Mouse (Mus musculus) liver, embryonic 11.5 days (tissue): ENCODE measurements around the gene Atp6v1a. TPM values are rescaled to one million over a fixed set of nuclear protein-coding genes. Genes with fewer than 3 reads are reported as not detected.
A peak's percentile ranks its signal among the peaks of the same experiment; 100 is the strongest.

Experiments used
- ATAC-seq: fragments of 200-750 bp; cut with Nextera tagmentation; replicated peaks from 2 replicates; pipeline ENCODE4 v1.8.0; 2017; ENCODE audit warnings: moderate number of reproducible peaks, mild to moderate bottlenecking, moderate TSS enrichment, moderate library complexity; ENCODE audit not compliant: low FRiP score
- DNase-seq: peaks from one replicate; pipeline ENCODE4 v3.0.0-alpha.2; 2017; ENCODE audit warnings: low spot score
- H3K27ac ChIP-seq: fragments of 300-500 bp; sonication (generic); 2 replicates; pipeline ENCODE4 v1.5.1; 2014; ENCODE audit warnings: mild to moderate bottlenecking, low read depth, low read length, control low read depth
- H3K27me3 ChIP-seq: fragments of 300-500 bp; sonication (generic); replicated peaks from 2 replicates; pipeline ENCODE4 v1.6.1; 2014; ENCODE audit warnings: low read length, mixed read lengths; ENCODE audit not compliant: control insufficient read depth, insufficient read depth
- H3K36me3 ChIP-seq: fragments of 300-500 bp; sonication (generic); 2 replicates; pipeline ENCODE4 v1.6.1; 2014; ENCODE audit warnings: mild to moderate bottlenecking, low read length, moderate library complexity, mixed read lengths; ENCODE audit not compliant: control insufficient read depth, insufficient read depth
- H3K4me1 ChIP-seq: fragments of 300-500 bp; sonication (generic); replicated peaks from 2 replicates; pipeline ENCODE4 v1.6.1; 2014; ENCODE audit warnings: low read length, mixed read lengths; ENCODE audit not compliant: control insufficient read depth, insufficient read depth
- H3K4me2 ChIP-seq: fragments of 300-500 bp; sonication (generic); 2 replicates; pipeline ENCODE4 v1.6.1; 2014; ENCODE audit warnings: mild to moderate bottlenecking, control low read depth, moderate library complexity
- H3K4me3 ChIP-seq: fragments of 300-500 bp; sonication (generic); 2 replicates; pipeline ENCODE4 v1.5.1; 2014; ENCODE audit warnings: low read depth, low read length, control low read depth
- H3K9ac ChIP-seq: fragments of 300-500 bp; sonication (generic); 2 replicates; pipeline ENCODE4 v1.6.1; 2014; ENCODE audit warnings: low read depth, low read length, control low read depth
- H3K9me3 ChIP-seq: fragments of 300-500 bp; sonication (generic); 2 replicates; pipeline ENCODE4 v1.6.1; 2016; ENCODE audit warnings: low read length, inconsistent platforms, mixed read lengths; ENCODE audit not compliant: control insufficient read depth
- WGBS: fragments of 180-500 bp; shearing (Covaris S2); extraction: QIAGEN DNeasy Blood & Tissue Kit; methylation state at CpG from one replicate; pipeline ENCODE4 v1.1.7; 2014; 5-methylcytosine and 5-hydroxymethylcytosine counted together
- polyA plus RNA-seq: library from polyadenylated mRNA; unstranded; fragments of >200 nt; fragmentation: Nextera tagmentation; extraction: Ambion mirVana; gene quantifications from 2 replicates; pipeline ENCODE4 v1.2.1, GENCODE M21; 2014

Atp6v1a gene
- polyA plus RNA-seq, 1 experiment from 2014 or later, result 49.7 TPM

- Histone ChIP-seq H3K27ac (no peak overlapping the region), H3K36me3 (peaks cover 17% of the 10 kb centered on the region; the same call in 1 of the 2 replicates), H3K9me3 (no peaks in the 10 kb centered on the region)
These were observed 30.5 kb downstream of the Atp6v1a start for GRCm38 (mm10) chr16:44109002-44109401.

GRCm38 (mm10) chr16:44105211-44105610, 34.3 kb downstream of the Atp6v1a start:
- Histone ChIP-seq H3K27ac (no peak overlapping the region), H3K9me3 (no peaks in the 10 kb centered on the region), H3K36me3 (peaks cover 22% of the 10 kb centered on the region; the same call in 1 of the 2 replicates), H3K27me3 (no peaks in the 10 kb centered on the region), H3K9ac (no peak overlapping the region), H3K4me1 (no peaks in the 10 kb centered on the region), H3K4me2 (no peak overlapping the region), H3K4me3 (no peak overlapping the region)
- ATAC-seq (no peak), DNase-seq (no peak)
- WGBS, result 89% methylated on average over 2 of the region's 2 CpGs

More at GRCm38 (mm10) chr16:44109002-44109401, 30.5 kb downstream of the Atp6v1a start:
- Histone ChIP-seq H3K4me1 (no peaks in the 10 kb centered on the region), H3K4me3 (no peak overlapping the region), H3K4me2 (no peak overlapping the region), H3K9ac (no peak overlapping the region), H3K27me3 (no peaks in the 10 kb centered on the region)
- ATAC-seq (no peak), DNase-seq (no peak)
- 81% methylated on average over 4 of the region's 4 CpGs for WGBS

DNA sequence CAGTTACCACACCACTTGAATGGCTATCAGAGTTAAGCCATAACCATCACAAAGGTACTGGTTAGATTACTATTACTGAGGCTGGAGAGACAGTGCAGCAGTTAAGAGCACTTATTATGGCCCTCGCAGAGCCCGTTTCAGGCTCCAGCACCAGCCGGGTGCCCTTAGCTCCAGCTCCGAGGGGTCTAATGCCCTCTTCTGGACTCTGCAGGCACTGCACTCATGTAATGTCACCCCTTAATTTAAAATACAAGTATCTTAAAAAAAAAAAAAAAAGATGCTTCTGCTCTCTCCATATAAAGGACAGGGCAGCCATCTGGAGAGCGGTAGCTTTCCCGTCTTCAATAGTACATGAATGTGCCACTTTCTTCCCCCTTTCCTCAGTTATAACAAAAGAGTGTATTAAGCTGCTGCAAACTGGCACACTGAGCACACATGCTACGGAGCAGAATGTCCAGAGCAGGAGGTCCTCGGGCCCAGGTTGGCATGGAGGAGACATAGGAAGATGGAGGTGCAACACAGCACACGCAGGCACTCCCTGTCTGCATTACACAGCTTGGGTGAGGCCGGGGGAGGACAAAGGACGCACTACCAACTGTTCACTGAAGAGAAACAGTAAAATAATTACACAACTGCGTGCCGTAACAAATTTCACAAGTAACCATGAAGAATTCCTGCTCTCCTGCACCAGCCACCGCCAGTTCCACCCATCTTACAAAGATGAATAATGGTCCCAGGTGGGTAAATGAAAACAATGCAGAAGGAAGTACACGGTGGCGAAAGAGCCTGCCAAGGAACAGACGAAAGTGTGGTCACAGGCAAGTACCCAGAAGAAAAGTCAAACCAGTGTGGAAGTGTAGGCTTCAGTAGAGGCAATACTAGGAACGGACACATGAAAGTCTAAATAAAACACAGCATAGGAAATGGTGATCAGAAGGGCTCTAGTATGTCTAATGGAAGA, 35.4 kb downstream of the Atp6v1a start:
- no peak overlapping the region for H3K27ac ChIP-seq
- H3K36me3 ChIP-seq, result peaks cover 21% of the 10 kb centered on the region; the same call in 1 of the 2 replicates
- no peak overlapping the region for H3K4me2 ChIP-seq
- no peaks in the 10 kb centered on the region for H3K27me3 ChIP-seq
- H3K9ac ChIP-seq, result no peak overlapping the region
- no peak for DNase-seq
- no peak overlapping the region for H3K4me3 ChIP-seq
- H3K9me3 ChIP-seq, result no peaks in the 10 kb centered on the region
- WGBS, result 88% methylated on average over 18 of the region's 18 CpGs
- ATAC-seq, result no peak
- no peaks in the 10 kb centered on the region for H3K4me1 ChIP-seq

DNA sequence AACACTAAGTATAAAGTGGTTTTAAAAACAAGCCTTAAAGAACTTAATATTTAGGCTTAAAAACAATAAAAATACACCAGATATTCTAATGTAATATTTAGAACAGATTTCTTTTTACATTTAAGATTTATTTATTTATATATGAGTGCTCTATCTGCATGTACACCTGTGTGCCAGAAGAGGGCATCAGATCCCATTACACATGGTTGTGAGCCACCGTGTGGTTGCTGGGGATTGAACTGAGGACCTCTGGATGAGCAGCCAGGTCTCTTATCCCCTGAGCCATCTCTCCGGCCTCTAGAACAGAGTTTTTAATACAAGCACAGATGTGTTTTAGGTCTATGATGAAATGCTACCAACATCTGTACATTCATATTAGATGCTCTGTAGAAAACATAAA, 36.6 kb downstream of the Atp6v1a start:
- Histone ChIP-seq H3K36me3 (peaks cover 28% of the 10 kb centered on the region), H3K4me2 (no peak overlapping the region), H3K4me1 (no peaks in the 10 kb centered on the region), H3K9me3 (no peaks in the 10 kb centered on the region), H3K4me3 (no peak overlapping the region), H3K9ac (no peak overlapping the region), H3K27ac (no peak overlapping the region), H3K27me3 (no peaks in the 10 kb centered on the region)
- no peak for DNase-seq
- WGBS, result 91% methylated on average over 2 of the region's 2 CpGs
- no peak for ATAC-seq

GRCm38 (mm10) chr16:44101181-44101710, 38.3 kb downstream of the Atp6v1a start:
- DNase-seq (no peak), ATAC-seq (no peak)
- no peak overlapping the region for H3K4me2 ChIP-seq
- H3K27ac ChIP-seq, result no peak overlapping the region
- H3K9ac ChIP-seq, result no peak overlapping the region
- 93% methylated on average over 12 of the region's 12 CpGs for WGBS
- H3K4me1 ChIP-seq, result no peaks in the 10 kb centered on the region
- H3K4me3 ChIP-seq, result no peak overlapping the region
- H3K9me3 ChIP-seq, result no peaks in the 10 kb centered on the region
- no peaks in the 10 kb centered on the region for H3K27me3 ChIP-seq
- peaks cover 22% of the 10 kb centered on the region for H3K36me3 ChIP-seq

DNA sequence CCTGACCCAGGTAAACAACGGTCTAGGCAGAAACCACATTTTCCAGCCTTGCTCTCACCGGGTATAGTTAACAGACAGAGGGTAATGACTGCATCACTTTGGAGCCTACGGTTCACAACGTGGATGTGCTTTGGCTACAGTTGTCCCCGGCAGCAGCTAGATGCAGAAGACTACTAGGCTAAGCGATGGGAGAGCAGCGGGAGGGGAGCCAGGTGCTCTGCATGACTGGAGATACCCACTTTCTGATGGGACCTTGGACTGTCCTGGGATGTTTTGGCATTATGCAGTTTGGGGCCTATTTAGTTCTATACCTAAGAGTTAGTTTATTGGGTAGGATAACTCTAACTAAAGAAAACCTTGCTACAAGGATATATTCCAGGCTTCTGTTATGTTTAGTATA, 40.1 kb downstream of the Atp6v1a start:
- H3K4me2 ChIP-seq, result no peak overlapping the region
- peaks cover 22% of the 10 kb centered on the region for H3K36me3 ChIP-seq
- DNase-seq (no peak), ATAC-seq (no peak)
- H3K4me3 ChIP-seq, result no peak overlapping the region
- H3K27ac ChIP-seq, result no peak overlapping the region
- no peaks in the 10 kb centered on the region for H3K27me3 ChIP-seq
- WGBS, result 89% methylated on average over 7 of the region's 7 CpGs
- no peak overlapping the region for H3K9ac ChIP-seq
- H3K9me3 ChIP-seq, result no peaks in the 10 kb centered on the region
- H3K4me1 ChIP-seq, result no peaks in the 10 kb centered on the region

DNA sequence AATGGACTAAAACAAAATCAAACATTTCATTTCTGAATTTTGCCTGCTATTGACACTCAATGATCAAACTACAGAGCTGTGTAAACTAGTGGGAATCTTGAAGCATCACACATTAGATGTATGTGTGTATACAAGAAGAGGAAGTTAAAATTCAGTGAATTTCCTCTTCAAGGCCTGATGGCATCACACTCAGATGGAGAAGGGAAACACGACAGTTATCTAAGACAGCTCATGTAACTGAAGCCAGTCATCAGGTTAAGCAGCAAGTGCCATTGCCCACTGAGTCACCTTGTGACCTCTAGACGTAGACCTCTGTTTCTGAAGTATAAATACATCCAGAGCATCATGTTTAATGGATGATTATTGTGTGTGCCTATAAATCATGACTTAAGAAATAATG, 51.9 kb downstream of the Atp6v1a start:
- Histone ChIP-seq H3K36me3 (peaks cover 12% of the 10 kb centered on the region; the same call in 1 of the 2 replicates), H3K9ac (no peak overlapping the region), H3K4me1 (no peaks in the 10 kb centered on the region), H3K27ac (no peak overlapping the region), H3K4me2 (no peak overlapping the region), H3K4me3 (no peak overlapping the region), H3K27me3 (no peaks in the 10 kb centered on the region), H3K9me3 (no peaks in the 10 kb centered on the region)
- no peak for DNase-seq
- WGBS, result 51% methylated on average over 2 of the region's 2 CpGs
- ATAC-seq, result no peak

GRCm38 (mm10) chr16:44063025-44063894, 76.2 kb downstream of the Atp6v1a start, which contains the start of gene Gramd1c:
Gene Gramd1c (minus strand): TSS chr16:44063345.
- 8% methylated on average over 45 of the region's 45 CpGs for WGBS
- Histone ChIP-seq H3K36me3 (no peaks in the 10 kb centered on the region), H3K4me2 (peak within 1 kb of the TSS; percentile 67), H3K27me3 (no peaks in the 10 kb centered on the region), H3K4me1 (no peaks in the 10 kb centered on the region), H3K4me3 (peak within 1 kb of the TSS; percentile 56), H3K27ac (no peak within 1 kb of the TSS), H3K9me3 (no peaks in the 10 kb centered on the region), H3K9ac (peak within 1 kb of the TSS; percentile 39; the same call in 1 of the 2 replicates)
- DNase-seq (peak; percentile 72), ATAC-seq (peak; percentile 85)
